In genomic region chr13:107546181-107546900, GRCm38 (mm10) we compare ENCODE assay signal across 11 mouse cellular contexts.
DNase-seq lines count a peak whose midpoint lies in the region; ATAC-seq lines count a peak whose summit lies in the region.
"Had no signal": no experiment of that assay in that cellular context is flagged by ENCODE, and none has a peak within 500 bp of the region (broad histone marks: within the 10 kb centered on the region; RNA-seq: fewer than 3 reads in every experiment).

No protein-coding gene starts in this region.

- H3K4me2 ChIP-seq in forebrain, embryonic 11.5 days (ENCODE audit: low read depth, low read length, severe bottlenecking), result no peak overlapping the region
- H3K4me2 ChIP-seq: embryonic facial prominence, embryonic 13.5 days; liver, embryonic 13.5 days had no signal

- no peaks in the 10 kb centered on the region for H3K36me3 ChIP-seq in forebrain, embryonic 11.5 days (ENCODE audit: control insufficient read depth, insufficient read depth, low read length)
- H3K36me3 ChIP-seq: embryonic facial prominence, embryonic 13.5 days; liver, embryonic 13.5 days had no signal

- H3K9me3 ChIP-seq in forebrain, embryonic 11.5 days (ENCODE audit: control insufficient read depth, low read length), result no peaks in the 10 kb centered on the region
- H3K9me3 ChIP-seq: embryonic facial prominence, embryonic 13.5 days; liver, embryonic 13.5 days had no signal

- H3K4me1 ChIP-seq in forebrain, embryonic 11.5 days (replicated peaks; ENCODE audit: control insufficient read depth, insufficient read depth, low read length), result peaks cover 18% of the 10 kb centered on the region
- H3K4me1 ChIP-seq: liver, embryonic 13.5 days had no signal

- intact Hi-C loops in left cerebral cortex, postnatal 36 days (cut with DNase I), result no loop called here

- H3K9ac ChIP-seq in forebrain, embryonic 11.5 days (ENCODE audit: low read length), result no peak overlapping the region
- H3K9ac ChIP-seq: embryonic facial prominence, embryonic 13.5 days; liver, embryonic 13.5 days had no signal

- no peak for ATAC-seq in forebrain, embryonic 11.5 days (replicated peaks; ENCODE audit: low FRiP score)
- no peak for ATAC-seq in cerebellum, adult (ENCODE audit: insufficient number of reproducible peaks, low FRiP score, low TSS enrichment)

- H3K27me3 ChIP-seq in forebrain, embryonic 11.5 days (ENCODE audit: control insufficient read depth, insufficient read depth, low read length), result no peaks in the 10 kb centered on the region
- H3K27me3 ChIP-seq: embryonic facial prominence, embryonic 13.5 days; liver, embryonic 13.5 days had no signal

- H3K4me3 ChIP-seq in forebrain, embryonic 11.5 days (ENCODE audit: low read depth, low read length), result no peak overlapping the region
- H3K4me3 ChIP-seq: embryonic facial prominence, embryonic 13.5 days; liver, embryonic 13.5 days had no signal

- peak overlapping the region; percentile 33 for H3K27ac ChIP-seq in forebrain, embryonic 11.5 days (ENCODE audit: low read depth, low read length)
- H3K27ac ChIP-seq: embryonic facial prominence, embryonic 13.5 days; liver, embryonic 13.5 days had no signal

- peak; percentile 54 for DNase-seq in adrenal gland, adult 2 months
- no peak for DNase-seq in adrenal gland, postnatal 25 days
- no peak for DNase-seq in forebrain, embryonic 11.5 days (ENCODE audit: low spot score)
- DNase-seq in left cerebral cortex, postnatal 36 days (ENCODE audit: low spot score in 2 of 2), result peak; percentile 17 to 27
- peak; percentile 32 for DNase-seq in retina, embryonic 14.5 days (ENCODE audit: low spot score)
- DNase-seq in kidney, adult 18-20 months, result no peak
- no peak for DNase-seq in spleen, postnatal 4 days (ENCODE audit: low spot score in 2 of 2)
- DNase-seq: heart, postnatal 4 days; liver, embryonic 13.5 days had no signal

- WGBS in forebrain, embryonic 11.5 days, result 41% methylated on average over 10 of the region's 10 CpGs

Comparison
In these comparisons a context has a peak if more than half of its experiments do, and no peak if none do; other contexts are left out.
1. DNase-seq: peak in adrenal gland, adult 2 months (single experiment), left cerebral cortex, postnatal 36 days (2 of 2) and retina, embryonic 14.5 days (single experiment); none in adrenal gland, postnatal 25 days (single experiment), forebrain, embryonic 11.5 days (single experiment), kidney, adult 18-20 months (single experiment) and spleen, postnatal 4 days (0 of 2).